Mouse (Mus musculus): ENCODE data around the gene Tmem120a.

Tmem120a gene

GRCm38 (mm10) chr5:135733071-135733470 is 11.2 kb downstream of the Tmem120a start:
- DNase-seq (ENCODE audit: low read depth, low spot score): no peak

- no peak for DNase-seq (ENCODE audit: low read depth, low spot score)
Observed at GRCm38 (mm10) chr5:135731322-135731721, 12.9 kb downstream of the Tmem120a start.

DNA sequence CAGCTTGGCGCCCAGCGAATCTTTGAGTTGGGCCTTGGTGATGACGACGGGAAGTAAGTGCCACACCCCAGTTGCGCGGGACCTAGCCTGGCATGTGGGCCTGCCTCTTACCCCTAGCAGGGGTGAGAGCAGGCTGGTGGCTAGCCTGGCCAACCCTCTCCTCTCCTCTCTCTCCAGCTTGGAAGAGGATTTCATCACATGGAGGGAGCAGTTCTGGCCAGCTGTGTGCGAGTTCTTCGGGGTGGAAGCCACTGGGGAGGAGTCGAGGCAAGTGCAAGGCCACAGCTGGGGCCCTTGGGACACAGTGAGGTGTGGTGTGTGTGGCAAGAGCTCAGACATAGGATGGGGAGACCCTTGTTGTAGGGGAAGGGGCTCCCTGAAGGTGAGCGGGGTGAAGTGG is 13.3 kb downstream of the Tmem120a start:
- no peak for DNase-seq (ENCODE audit: low read depth, low spot score)

- no peak for DNase-seq (ENCODE audit: low read depth, low spot score)
Observed at GRCm38 (mm10) chr5:135730278-135730677, 14.0 kb downstream of the Tmem120a start.

- DNase-seq (ENCODE audit: low read depth, low spot score): no peak
Observed at GRCm38 (mm10) chr5:135729351-135729750, 14.9 kb downstream of the Tmem120a start.

- DNase-seq (ENCODE audit: low read depth, low spot score): no peak
Observed at GRCm38 (mm10) chr5:135728361-135728760, 15.9 kb downstream of the Tmem120a start.

- no peak for DNase-seq (ENCODE audit: low read depth, low spot score)
Observed at GRCm38 (mm10) chr5:135727871-135728270, 16.4 kb downstream of the Tmem120a start.

DNA sequence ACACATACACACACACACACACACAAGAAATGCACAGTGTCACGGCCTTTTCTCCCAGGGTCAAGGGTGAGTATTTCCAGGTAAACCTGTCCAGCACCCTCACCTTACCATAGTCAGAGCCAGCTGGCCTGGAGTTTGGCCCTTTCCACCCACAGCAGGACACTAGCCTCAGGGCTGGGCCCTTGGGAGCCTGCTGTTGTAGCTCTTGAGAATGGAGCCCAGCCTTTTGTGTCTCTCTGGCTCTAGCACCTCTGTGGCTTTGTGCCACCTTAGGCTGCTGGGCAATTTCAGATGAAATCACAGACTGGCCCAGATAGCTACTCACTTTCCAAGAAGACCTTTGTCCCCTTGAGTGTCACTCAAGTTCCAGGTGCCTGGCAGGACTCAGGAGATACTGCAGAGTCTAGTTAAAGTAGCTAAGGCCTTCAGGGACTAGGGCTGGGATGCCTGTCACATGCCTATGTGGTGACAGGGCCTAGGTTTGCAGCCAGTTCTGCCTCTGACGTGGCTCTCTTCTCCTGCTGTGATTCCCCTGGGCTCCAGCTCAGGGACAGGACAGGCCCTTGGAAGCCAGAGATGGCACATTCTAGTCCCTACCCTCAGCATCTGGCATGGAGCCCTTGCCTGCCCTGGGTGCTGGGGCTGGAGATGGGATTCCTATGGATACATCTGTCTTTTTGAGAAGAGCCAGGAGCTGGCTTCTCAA is 17.5 kb downstream of the Tmem120a start:
- no peak for DNase-seq (ENCODE audit: low read depth, low spot score)

DNA sequence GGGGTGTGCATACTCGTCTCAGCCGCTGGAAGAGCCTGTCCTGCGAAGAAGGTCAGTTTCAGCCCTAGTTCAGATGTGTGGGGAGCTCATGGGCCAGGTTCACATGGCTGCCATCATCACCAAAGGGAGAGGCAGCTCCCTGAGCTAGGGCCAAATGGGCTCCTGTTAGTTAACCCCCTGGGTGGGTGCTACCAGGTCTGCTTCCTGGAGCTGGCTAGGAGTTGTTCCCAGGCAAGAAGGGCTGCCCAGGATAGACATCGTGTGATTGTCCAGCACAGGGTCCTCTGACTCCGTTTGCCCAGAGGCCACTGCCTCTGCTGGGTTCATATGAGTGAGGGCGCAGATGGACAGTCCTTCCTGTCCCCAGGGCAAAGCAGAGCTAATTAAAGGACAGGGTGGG is 18.3 kb downstream of the Tmem120a start:
- no peak for DNase-seq (ENCODE audit: low read depth, low spot score)

DNA sequence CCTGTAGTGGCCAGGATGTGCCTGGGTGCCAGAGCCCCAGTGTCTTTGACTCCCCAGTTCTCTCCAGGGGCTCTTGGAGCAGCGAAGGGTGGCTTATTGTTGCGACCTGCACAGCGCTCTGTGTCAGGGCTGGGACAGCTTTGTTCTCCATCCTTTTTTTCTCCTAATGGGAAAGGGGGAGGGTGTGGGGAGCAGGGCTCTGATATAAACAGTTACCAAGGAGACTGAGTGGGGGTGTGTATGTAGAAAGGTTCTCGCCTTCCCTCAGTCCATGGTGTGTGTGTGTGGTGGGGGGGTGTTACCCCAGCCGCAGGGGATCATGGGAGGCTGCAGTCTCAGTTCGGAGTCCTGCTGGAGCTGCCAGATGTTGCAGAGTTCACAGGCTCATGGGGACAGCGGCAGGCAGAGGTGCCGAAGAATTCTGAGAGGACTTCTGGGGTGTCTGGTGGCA is 18.8 kb downstream of the Tmem120a start:
- no peak for DNase-seq (ENCODE audit: low read depth, low spot score)

- no peak for DNase-seq (ENCODE audit: low read depth, low spot score)
Observed at GRCm38 (mm10) chr5:135724536-135725322, 19.5 kb downstream of the Tmem120a start.

GRCm38 (mm10) chr5:135723165-135723751 is 21.0 kb downstream of the Tmem120a start:
- DNase-seq (ENCODE audit: low read depth, low spot score): no peak

- DNase-seq (ENCODE audit: low read depth, low spot score): no peak
Observed at GRCm38 (mm10) chr5:135722121-135722520, 22.1 kb downstream of the Tmem120a start.

DNA sequence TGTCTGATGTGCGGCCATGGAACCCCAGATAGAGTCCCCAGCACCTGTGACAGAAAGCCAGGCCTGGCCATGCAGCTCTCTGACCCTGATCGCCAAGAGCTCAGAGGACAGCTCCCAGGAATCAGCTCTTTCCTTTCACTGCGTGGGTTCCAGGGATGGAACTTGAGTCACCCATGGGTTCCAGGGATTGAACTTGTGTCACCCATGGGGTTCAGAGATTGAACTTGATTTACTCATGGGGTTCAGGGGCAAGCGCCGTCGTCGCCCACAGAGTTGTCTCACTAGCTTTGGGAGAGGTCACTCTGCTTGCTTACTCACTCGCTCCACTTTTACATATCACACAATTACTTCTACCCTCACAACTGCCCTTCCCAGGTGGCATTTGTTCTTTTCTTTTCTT is 23.2 kb downstream of the Tmem120a start:
- DNase-seq (ENCODE audit: low read depth, low spot score): no peak

GRCm38 (mm10) chr5:135720121-135720520 is 24.1 kb downstream of the Tmem120a start:
- DNase-seq (ENCODE audit: low read depth, low spot score): no peak

GRCm38 (mm10) chr5:135719586-135720120 is 24.6 kb downstream of the Tmem120a start:
- DNase-seq (ENCODE audit: low read depth, low spot score): no peak

DNA sequence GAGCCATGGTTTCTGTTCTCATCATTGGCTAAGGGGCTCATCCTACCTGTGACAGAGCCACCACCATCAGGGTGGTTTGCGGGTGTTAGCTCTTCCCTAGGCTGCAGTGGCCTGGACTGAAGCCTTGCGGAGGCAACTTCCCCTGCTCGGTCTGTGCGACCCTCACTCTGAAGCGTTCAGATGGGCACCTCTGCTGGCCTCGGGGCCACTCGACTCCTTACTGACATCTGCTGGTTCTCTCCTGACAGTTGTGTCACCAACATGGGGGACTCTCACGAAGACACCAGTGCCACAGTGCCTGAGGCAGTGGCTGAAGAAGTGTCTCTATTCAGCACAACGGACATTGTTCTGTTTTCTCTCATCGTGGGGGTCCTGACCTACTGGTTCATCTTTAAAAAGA is 28.6 kb downstream of the Tmem120a start:
- peak; percentile 22 for DNase-seq (ENCODE audit: low read depth, low spot score)

- DNase-seq (ENCODE audit: low read depth, low spot score): peak; percentile 82
Observed at GRCm38 (mm10) chr5:135713441-135714218, 30.6 kb downstream of the Tmem120a start.

GRCm38 (mm10) chr5:135712803-135713202 is 31.4 kb downstream of the Tmem120a start:
- peak; percentile 24 for DNase-seq (ENCODE audit: low read depth, low spot score)

GRCm38 (mm10) chr5:135711582-135712355 is 32.5 kb downstream of the Tmem120a start:
- DNase-seq (ENCODE audit: low read depth, low spot score): no peak

Measured in A20 (cell line).